Mouse (Mus musculus): ENCODE measurements around the gene Bahcc1.

Bahcc1 gene

DNA sequence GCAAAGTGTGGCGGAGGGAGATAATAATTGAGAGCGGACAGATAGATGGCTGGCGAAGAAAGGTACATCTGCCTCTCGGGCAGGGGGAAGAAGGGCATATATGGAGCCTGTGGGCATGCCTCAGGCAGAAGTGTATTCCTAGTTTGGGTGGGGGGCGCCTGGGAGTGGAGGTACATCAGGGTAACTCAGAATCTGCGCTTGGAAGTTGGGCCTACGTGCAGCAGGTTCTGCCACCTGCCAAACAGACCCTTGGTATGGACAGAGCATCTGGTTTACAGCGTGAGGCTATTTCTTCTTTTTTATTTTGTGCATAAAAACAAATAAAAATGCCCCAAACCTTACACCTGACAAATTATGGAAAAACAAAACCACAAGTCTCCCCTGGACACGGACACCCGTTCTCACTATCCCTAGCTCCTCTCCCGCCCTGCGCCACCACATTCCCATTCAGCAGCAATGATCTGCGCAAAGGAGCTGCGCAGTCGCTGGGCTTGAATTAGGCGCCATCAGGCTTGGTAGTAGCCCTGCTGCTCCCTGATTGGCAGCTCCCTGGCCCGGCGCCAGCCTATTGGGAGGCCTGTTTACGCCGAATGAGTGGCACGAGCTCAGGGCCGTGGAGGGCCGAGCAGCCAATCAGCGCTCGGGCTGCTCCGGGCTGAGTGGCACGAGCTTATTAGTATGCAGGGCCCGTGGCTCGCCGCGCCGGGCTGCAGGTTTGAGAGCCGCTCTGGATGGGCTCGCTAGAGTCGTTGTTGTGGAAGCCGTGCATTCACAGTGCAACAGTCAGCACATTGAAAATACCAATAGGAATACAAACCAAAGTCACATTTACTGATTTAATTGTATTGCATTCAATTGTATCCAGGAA lies at the start of gene Bahcc1:
TSS of gene Bahcc1 (plus strand) at position 718 of the 868 bp plus-strand sequence.
- ATAC-seq (ENCODE audit: insufficient number of reproducible peaks, low FRiP score, low TSS enrichment), result peak; percentile 91

DNA sequence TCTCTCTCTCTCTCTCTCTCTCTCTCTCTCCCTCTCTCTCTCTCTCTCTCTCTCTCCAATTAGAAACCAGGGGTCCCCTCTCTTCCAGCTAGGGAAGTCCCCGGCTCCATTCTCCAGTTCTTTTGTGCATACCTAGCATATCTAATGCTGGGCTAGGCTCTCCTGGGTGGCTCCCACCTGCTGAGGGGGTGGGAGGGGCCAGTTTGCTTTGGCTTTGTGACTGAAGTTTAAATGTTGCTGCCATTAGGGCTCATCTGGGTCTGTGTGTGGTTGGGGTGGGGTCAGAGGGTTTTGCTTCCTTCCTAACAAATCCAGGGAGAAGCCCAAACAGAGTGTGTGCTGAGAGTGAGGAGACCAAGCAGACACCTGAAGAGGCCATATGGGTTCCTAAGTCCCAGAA lies 49.6 kb upstream of the Bahcc1 start:
- no peak for ATAC-seq (ENCODE audit: insufficient number of reproducible peaks, low FRiP score, low TSS enrichment)

DNA sequence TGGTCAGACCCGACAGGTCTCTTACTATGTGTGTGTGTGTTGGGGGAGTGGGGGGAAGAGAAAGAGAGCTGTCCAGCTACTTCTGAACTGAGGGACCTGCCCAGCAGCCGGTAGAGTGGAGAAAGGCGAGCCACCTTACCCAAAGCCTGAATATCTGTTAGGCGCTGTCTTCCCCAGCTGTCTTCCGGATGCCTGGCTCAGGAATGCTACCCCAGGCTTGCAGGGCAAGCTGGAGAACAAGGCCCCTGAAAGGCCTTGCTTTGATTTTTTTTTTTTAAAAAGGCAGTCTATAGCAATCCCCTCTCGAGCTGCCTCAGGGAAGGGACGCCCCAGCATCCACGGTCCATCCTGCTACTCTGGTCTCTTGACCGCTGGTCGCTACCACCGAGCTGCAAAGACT lies 49.0 kb upstream of the Bahcc1 start:
- ATAC-seq (ENCODE audit: insufficient number of reproducible peaks, low FRiP score, low TSS enrichment), result no peak

DNA sequence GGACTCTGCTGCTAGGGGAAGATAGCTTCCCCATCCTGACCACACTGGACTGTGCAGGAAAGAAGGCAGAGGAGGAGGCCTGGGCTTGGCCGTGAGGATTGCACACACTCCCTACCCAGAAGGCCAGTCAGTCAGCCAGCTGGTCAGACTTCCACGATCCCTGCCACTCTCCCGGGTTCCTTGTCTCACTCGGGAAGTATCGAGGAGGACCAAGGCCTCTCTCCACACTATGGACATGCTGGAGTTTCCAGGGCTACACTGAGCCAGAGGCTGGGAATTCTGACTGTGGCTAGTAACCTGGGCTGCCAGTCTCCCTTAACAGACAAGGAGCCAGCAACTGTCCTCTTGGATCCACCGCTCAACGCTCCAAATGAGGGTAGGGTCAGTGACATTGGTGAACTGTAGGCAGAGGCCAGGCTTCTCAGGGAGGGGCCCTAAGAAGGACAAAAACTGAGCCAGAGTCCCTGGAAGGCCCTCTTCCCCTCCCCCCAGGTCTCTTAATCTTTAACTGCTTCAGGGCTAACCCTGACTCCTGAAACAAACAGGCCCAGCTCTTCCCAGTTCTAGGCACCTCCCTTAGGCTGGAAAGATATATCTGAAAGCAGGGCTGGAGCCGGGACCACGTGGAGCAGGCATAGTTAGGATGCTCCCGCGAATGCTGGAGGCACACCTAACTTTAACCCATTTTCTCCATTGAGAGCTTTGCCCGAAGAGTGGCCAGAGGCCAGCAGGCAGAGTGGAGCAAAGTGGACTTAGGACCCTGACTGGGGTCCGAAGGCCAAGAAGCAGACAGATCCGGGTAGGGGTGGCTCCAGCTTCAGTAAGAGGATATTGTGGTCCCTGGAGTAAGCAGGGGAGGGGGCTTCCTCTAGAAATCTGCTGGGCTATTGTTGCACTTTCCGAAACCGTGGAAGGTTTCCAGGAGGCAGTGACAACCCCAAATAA lies 48.1 kb upstream of the Bahcc1 start:
- no peak for ATAC-seq (ENCODE audit: insufficient number of reproducible peaks, low FRiP score, low TSS enrichment)

DNA sequence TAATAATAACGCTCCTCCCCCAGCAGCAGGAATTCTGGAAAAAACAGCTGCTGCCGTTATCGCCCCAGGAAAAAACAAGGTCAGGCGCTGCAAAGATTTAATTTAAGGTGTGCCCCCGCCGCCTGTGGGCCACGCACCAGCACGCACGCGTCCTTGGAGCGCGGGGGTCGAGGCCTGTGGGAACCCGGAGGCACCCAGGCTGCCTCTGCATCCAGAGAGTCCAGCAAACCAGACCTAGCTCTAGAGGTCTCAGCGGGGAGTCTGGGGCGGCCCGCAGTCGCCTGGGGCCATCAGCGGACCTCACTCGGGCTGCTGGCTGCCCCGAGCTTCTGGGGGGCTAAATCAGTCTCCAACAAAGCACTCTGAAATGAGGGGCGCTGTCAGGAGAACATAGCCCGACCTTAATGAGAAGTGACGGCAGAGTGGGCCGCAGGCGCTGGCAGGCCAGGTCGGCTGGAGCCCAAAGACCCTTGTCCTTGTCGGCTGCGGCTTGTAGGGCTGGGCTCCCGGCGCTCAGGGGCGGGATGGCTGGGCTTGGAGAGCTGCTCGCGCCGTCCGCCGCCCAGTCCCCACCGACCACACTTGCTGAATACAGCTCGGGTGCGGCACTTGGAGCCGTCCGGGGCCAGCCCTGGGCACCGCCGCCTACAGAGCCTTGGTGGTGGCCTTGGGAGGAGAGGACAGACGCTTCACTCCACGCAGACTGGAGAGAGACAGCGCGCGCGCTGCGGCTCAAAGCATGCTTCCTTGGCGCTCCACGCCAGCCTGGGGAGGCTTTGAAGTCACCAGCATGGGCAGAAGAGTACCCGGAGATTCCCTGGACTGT lies 47.2 kb upstream of the Bahcc1 start:
- ATAC-seq (ENCODE audit: insufficient number of reproducible peaks, low FRiP score, low TSS enrichment), result no peak

DNA sequence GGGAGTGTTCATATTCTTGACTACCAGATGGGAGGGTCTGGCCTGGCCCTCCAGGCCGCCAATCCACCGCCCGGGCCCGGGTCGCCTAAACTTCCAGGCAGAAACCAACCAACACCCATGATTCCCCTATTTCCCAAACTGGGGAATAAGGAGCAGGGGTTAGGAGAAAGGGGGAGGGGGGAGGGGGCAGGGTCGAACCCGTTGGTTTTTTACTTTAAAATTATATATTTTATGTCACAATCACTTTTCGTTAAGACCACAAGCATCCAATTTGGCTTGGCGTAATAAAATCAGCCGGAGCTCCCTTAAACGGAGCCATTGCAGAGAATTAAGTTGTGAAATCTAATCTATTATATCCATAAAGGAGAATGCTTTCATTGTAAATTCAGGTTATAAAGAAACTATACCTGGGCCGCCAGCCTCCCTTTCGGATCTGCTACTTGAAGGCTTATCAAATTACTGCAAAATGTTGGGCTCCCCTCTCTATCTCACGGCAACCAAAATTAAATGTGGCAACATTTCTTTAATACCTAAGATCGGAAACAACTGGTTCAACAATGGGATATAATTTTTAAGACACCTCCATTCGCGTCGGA lies 46.5 kb upstream of the Bahcc1 start:
- ATAC-seq (ENCODE audit: insufficient number of reproducible peaks, low FRiP score, low TSS enrichment), result no peak

DNA sequence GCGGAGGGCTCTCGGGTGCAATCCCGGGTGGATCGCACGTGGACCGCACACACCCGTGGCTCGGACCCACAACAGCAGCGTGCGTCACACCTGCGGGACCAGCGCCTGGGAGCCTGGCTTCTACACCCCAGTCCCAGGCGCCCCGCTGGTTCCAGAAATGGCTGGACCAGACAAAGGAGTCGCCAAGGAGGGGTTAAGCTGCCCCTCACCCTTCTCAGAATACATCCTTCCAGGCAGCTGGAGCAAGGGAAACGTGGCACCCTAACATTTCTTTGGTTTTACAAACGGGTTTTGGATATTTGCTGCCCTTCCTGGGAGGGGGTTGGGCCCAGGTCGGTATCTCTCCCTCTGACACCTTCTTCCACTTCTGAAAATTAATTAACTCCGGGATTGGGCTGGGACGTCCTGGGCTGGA lies 45.9 kb upstream of the Bahcc1 start:
- ATAC-seq (ENCODE audit: insufficient number of reproducible peaks, low FRiP score, low TSS enrichment), result no peak

DNA sequence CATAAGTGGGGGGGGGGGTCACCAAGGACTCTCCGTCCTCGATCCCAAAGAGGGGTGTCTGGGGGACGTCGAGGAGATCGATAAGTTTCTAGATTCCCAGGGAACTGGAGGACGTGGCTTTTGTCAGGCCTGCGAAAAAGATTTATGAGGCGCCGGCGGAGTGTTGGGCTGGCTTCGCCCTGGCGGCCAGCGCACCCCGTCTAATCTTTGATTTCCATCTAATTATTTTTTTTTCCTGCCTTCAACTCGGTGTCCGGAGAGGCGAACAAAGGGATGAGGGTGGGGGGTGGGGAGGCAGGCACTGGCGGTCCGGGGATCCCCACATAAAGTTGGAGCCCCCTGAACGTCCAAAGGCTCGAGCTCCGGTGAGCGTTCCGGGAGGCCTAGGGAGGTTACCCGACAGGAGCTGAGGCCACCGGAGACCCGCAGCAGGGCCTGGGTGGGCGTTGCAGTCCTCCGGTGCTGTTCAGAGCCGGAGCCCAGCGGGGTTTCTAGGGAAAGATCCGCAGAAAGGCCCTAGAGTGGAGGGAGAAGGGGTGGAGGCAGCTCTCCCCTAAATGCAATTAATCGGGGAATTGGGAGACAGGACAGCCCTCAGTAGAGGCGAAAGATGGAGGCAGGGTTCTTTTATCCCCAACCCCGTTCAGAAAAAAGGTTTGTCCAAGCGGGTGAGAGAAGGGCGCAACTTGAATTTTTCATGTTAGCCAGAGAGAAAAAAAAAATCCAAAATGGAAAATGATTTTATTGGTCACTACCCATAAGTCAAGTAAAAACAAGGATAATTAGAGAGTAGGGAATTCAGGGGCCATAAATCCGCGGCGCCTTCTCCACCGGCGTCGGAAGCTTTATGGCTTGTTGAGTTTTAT lies 45.3 kb upstream of the Bahcc1 start:
- ATAC-seq (ENCODE audit: insufficient number of reproducible peaks, low FRiP score, low TSS enrichment), result no peak

DNA sequence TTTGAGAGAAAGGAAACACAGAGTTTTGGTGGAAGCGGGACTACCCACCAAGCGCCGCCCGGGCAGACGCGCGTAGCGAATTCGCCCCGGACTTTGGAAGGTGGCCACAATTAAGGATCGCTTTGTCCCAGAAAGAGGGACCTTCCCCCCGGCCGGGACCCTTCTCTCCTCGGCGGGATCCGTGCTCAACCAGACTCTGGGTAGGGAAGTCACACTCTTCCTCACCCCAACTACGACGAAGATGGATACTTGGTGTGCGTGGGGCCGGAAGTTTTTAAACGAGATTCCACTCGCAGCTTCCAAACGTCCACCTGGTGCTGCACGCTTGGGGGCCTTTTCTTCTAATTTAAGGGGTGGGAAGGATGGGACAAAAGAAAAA lies 44.7 kb upstream of the Bahcc1 start:
- ATAC-seq (ENCODE audit: insufficient number of reproducible peaks, low FRiP score, low TSS enrichment), result no peak

DNA sequence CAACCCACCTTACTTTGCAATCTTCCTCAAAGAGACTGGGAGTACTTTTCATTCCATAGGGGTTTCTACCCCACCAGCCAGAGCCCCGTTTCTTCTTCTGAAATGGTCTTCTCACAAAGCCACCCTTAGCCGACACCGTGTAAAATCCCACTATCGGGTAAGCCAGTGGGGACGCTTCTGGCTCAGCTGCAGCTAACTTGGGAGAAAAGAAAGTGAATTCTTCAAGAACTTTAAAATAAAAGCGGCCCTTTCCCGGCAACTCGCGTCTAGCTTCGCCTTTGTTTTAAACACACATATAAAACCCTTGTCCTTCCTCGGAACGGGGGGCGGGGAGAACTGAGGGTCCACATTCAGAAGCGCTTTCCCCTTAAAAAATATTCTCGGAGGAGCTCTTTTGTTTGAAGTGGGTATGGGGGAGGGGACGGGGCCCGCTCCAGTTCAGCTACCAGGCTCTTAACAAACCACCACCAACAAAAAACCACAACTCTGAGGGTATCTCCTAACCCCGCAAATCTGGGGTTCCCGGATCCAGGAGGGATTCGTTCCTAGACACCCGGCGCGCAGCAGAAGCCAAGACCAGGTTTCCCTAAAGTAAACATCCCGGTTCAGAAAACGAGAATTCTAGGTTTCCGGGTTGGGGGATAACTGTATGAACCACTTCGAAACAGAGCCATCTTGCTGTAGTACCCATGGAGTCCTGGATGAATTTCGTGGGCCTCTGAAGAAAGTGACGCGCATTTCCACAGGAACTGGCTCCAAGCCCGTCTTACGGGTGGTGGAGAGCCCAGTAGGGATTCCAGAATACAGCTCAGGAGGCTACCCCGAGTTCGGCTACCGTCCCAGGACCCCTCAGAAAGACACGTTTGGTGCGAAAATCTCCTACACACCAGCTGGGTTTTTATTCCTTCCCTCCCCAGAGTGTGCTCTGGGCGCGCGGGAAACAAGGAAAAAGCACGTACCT lies 44.0 kb upstream of the Bahcc1 start:
- ATAC-seq (ENCODE audit: insufficient number of reproducible peaks, low FRiP score, low TSS enrichment), result no peak

DNA sequence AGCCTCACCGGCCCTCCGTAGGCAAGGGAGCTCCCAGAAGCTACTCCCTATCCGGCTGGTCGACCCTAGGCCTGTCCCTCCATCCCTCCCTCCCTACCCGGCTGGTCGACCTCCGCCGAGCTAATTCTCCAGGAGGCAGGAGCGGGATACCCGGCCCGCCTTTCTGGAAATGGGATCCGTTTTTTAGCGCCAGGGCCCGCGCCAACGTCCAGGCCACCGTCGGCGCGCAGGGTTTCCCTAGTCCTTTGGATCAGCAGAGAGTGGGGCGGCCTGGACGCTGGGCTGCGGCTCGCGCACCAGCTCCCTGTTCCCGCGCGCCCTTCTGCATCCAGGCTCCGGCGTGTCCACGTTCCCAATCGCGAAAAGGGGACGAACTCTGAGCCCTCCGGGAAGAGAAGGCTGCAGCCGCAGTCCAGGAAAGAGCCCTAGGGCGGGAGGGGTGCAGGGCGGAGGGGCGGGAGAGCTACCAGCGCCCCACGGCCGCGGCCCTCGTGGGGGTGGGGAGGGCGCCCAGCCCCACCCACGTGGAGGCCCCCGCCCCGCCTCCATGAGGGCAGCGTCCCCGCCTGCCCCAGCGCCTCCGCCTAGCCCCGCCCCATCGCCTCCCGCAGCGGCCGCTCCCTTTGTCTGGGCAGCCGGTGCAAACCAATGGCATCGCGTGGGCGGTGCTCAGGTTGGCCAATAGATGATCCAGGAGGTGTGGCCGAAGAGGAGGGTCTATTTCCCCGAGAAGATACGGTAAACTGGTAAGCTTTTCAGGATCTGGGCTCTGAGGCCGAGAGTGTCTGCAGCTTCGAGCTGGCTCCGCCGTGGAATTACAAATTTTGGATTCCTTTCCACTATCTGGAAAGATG lies 43.1 kb upstream of the Bahcc1 start:
- peak; percentile 89 for ATAC-seq (ENCODE audit: insufficient number of reproducible peaks, low FRiP score, low TSS enrichment)

DNA sequence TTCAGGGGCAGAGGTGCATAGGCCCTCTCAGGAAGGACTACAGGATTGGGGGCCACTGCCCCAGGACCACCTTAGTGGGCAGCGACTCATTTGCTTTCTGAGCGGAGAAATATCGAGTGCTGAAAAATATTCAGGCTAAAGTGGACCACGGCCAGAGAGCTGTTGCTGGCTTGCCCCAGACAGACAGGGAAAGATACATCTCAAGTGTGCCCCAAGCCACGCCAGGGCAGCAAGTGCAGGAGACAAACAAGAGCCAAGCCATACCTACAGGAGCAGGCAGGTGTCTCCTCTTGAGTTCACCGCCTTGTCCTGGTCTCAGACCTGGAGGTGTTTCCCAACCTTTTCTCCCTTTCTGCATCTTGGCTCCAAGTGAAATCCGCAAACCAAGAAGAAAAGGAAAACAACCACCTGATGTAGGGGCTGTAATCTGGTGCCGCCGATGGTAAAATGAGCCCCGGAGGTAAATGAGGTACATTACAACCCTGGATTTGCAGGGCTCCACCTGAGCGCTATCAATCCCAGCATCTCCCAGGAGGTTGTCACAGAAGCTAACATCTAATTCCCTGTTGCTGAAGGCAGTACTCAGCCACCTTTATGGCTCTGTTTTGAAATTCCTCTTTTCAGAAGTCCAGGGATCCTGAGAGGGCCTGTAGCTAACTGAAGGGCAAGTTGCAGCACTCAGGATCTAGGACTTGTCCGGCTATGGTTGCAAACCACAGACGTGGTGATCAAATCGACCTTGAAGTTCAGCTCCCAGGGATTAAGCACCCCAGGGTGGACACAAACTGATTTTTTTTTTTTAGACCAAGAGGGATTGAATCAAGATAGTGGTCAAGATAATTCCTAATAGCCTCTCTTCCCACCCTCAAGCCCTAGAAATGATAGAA lies 42.0 kb upstream of the Bahcc1 start:
- no peak for ATAC-seq (ENCODE audit: insufficient number of reproducible peaks, low FRiP score, low TSS enrichment)

DNA sequence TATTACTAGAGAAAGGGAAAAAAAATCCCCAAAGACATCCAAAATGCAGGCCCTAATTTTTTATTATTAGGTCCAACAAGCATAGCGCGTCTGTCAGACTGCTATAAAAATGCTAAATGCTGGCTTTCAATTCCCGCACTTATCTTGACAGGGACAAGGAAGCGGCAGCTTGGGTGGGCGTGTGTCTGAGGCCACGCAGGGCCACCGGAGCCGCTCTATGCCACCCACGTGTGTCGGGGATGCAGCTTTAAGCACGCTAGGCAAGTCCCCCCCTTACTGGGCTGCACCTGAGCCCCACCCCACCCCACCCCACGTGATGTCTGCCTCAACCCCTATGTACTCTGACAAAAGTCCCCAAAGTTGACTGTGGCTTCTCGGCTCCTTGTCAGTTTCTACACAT lies 33.9 kb upstream of the Bahcc1 start:
- no peak for ATAC-seq (ENCODE audit: insufficient number of reproducible peaks, low FRiP score, low TSS enrichment)

DNA sequence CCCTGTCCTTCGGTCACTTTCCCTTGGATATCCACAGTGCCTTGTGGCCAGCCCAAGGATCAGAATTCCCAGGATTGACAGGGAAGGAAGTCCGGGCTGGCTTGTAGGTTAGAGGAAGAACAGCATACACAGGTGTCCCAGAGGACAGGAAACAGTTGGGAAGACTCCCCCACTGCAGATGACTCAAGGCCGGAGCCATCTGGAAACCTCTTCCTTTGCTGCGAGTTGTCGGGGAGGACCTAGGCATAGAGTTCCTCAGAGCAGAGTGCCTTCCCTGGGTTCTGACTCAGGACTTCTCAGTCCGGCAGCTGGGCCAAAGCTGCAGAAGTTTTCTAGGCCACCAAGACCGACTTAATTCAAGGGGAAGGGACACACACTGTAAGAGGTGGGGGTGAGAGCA lies 33.0 kb upstream of the Bahcc1 start:
- no peak for ATAC-seq (ENCODE audit: insufficient number of reproducible peaks, low FRiP score, low TSS enrichment)

DNA sequence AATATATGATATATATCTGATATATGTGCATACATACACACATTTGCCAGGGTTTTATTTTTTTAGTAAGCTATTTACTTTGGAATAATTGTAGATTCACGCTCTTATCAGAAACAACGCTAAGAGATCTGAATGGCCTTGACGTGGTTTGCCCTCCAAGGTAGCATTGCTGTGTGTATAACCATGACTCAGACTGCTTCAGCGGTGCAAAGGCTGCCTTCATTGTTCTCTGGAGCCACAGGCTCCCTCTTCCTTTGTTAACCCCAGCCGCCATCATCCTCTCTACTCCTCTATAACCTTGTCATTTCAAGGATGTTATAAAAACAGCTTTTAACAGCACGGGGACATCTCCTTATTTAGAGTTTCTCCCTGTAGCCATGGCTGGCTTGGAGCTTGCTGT lies 32.1 kb upstream of the Bahcc1 start:
- no peak for ATAC-seq (ENCODE audit: insufficient number of reproducible peaks, low FRiP score, low TSS enrichment)

DNA sequence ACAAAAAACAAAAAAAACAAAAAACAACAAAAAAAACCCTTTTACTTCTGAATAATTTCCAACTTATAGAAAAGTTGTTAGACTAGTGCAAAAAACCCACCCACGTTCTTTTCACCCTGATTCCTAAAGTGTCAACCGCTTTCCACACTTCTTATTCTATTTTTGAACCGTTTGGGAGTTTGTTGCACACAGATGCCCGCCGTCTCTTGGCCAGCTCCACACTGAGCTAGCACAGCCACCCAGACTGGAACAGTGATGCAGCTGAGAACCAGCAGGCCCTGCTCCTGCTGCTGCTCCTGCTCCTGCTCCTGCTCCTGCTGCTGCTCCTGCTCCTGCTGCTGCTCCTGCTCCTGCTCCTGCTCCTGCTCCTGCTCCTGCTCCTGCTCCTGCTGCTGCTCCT lies 28.5 kb upstream of the Bahcc1 start:
- ATAC-seq (ENCODE audit: insufficient number of reproducible peaks, low FRiP score, low TSS enrichment), result no peak

All from cerebellum, adult (tissue).